Mouse (Mus musculus): ENCODE measurements at regions not wholly inside any gene's neighbourhood (a gene's known extent, or its start where the extent isn't known, plus 50 kb on each side); places are given as distances from the start of the nearest gene placed in this dataset.

DNA sequence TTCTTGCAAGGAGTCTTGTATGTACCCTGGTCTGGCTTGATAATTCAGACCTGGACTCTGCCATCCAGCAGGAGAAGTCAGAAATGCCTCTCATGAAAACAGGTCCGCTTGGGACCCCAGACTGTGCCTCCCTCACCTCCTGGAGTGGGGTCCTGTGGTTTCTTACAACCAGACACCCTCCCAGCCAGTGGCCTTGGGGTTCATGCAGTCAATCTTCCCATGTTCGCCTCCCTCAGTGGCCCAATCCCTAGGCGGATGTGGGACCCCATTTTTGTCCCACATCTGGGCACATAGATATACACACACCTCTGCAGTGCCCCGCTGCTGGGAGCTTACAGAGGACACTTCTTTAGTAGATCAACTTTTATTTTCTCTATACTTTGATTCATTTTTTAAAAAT lies 217.7 kb downstream of the Lrfn2 start:
- DNase-seq (ENCODE audit: low spot score in 2 of 2): no peak

DNA sequence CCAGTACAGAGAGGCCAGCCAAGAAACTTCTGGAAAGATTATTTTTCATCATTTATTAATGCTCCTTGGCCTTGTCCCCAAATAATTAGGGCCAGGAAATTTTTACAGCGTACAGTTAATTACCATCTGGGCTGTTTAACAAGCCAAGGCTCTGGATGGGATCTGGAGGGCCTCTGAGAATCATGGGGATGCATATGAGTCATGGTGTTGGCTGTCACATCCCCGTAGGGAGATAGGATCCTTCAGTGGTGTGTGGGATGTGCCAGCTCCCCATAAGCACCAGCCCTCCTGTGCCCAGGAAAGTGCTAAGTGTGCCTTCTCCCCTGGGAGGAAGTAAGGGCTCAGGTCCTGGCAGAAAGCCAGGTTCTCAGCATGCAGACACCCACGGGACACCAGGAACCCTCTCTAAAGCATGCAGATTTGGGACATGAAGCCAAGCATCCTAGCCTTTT lies 218.8 kb downstream of the Lrfn2 start:
- no peak for DNase-seq (ENCODE audit: low spot score in 2 of 2)

DNA sequence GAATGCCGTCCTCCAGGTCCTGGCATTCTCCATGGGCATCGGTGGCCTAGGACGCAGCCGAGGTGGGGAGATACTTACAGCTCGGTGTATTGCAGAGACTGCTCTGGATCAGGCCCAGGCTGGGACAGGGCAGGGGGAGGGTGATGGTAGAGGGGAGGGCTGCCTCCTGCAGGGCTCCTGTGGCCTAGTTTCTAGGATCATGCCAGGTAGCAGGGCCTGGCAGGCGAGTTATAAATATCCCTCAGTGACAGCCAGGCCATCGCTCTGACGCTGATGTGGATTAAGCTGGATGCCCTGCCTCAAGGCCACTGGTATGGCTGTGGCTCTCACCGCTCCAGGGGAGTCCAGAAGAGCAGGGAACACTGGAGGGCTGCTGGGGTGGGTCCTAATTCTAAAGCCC lies 221.8 kb downstream of the Lrfn2 start:
- DNase-seq (ENCODE audit: low spot score in 2 of 2): no peak

DNA sequence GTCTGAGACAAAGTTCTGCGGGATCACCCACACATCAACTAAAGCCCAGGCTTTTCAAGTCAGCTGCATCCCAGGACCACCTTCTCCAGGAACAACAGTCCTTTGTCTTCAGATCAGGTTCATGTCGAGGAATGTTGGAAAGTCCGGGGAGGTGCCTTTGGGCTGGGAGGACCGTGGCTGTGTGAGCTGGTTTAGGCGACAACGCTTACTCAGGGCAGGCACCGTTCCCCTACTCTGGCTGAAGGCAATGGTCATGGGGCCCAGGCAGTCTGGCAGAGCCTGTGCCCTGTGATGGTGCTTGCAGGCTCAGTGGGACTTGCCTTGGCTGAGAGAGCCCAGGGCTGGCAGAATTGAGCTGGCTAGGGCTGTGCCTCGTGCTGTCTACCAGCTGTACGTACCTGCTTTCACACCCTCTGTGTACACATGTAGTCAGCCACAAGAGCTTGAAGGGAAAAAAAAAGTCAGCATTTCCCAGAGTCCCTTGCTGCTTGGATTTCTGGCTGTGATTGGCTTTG lies 222.9 kb downstream of the Lrfn2 start:
- no peak for DNase-seq (ENCODE audit: low spot score in 2 of 2)

DNA sequence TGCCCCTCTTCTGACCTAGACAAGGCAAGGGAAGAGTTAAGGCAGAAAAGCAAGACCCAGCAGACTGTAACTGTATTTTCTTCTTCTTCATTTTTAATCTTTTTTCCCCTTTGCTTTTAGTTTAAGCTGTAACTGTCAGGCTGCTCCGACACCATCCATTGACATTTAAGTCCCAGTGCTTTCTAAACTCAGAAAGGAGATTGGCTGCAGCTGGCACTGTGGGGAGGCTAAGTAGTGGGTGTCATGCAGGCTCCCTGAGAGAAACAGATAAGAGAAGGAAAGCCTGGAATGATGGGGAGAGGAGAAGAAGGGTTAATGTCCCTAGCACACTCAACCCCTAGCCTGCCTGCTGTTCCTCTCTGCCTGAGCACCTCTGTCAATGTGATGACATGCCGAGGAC lies 225.4 kb downstream of the Lrfn2 start:
- no peak for DNase-seq (ENCODE audit: low spot score in 2 of 2)

DNA sequence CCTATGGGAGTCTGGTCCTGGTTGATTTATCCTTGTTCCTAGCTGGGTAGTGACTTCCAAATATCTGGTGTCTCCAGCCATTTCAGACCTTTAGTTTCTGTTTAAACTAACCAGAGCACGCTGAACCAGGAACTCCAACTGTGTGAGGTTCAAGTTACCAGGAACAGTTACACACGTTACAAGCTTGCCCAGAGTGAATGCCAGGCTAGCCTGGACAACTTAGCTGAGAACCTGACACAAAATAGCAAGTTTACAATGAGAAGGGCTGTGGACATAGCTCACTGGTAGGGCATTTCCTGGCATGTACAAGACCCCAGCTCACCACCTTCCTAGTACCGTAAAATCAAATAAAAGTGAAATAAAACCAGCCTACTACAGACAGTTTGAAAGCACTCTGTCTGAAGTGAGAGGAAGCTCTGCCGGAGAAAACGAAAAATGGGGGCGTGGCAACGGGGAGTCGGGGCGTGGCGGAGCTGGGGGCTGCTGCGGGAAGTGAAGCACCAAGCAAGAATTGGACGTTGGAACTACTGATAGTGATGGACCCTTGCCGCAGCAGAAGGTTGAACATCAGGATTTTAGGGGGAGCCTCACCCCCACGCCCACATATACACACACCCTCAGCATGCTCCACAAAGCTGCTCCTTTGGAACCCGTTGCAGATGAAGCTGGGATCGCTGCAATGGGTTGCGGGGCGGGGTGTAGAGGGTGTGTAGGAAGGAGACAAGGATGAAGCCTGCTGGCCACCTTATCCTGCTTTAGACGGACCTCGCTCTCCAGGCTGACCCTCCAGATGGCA lies 239.3 kb downstream of the Lrfn2 start:
- no peak for DNase-seq (ENCODE audit: low spot score in 2 of 2)

DNA sequence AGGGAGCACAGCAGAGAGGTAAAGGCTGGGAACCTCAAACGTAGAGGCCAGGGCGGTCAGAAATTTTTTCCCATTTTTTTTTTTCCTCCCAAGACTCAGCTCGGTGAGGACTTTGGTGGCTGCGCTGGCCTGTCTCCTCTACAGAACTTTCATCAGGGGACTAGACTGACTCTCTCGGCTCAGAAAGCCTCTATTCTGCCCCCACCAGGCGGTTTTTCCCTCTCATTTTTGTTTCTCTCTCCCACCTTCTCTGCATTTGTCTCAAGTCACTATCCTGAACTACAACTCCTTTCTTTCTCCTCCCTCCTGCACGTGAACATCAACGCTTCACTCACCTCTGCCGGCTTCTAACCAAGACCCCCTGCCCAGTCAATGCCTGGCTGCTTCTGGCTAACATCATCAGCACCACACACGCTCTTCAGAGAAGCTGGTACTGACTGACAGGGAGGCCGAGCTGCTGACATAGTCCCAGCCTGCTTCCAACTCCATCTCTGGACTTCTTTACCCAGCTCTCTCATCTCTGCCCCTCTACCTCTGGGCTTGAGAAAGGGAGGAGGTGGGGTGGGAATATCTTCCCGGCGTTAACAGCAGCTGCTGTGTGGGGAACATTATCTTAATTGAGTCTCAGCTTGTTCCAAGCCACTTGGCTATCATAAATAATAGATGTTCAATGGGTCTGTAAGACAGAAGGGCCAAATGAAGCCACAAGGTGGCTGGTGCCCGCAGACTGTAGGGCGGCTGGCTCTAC lies 240.0 kb downstream of the Lrfn2 start:
- no peak for DNase-seq (ENCODE audit: low spot score in 2 of 2)

DNA sequence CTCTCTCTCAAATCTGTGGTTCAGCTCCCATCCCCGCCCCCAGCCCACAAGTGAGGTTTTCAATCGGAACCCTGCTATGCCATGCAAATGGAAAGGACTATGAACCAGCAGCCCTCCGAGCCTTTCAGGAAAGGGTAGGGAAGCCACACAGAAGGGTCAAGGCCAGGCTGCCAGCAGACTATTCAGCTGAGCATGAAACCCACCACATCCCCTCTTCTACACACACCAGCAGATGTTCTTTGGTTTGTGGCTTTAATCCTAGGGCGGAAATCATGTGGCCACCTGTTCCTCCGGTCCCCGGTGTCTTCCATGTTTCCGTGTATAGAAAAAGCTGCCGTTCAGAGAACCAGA lies 240.6 kb downstream of the Lrfn2 start:
- DNase-seq (ENCODE audit: low spot score in 2 of 2): no peak

DNA sequence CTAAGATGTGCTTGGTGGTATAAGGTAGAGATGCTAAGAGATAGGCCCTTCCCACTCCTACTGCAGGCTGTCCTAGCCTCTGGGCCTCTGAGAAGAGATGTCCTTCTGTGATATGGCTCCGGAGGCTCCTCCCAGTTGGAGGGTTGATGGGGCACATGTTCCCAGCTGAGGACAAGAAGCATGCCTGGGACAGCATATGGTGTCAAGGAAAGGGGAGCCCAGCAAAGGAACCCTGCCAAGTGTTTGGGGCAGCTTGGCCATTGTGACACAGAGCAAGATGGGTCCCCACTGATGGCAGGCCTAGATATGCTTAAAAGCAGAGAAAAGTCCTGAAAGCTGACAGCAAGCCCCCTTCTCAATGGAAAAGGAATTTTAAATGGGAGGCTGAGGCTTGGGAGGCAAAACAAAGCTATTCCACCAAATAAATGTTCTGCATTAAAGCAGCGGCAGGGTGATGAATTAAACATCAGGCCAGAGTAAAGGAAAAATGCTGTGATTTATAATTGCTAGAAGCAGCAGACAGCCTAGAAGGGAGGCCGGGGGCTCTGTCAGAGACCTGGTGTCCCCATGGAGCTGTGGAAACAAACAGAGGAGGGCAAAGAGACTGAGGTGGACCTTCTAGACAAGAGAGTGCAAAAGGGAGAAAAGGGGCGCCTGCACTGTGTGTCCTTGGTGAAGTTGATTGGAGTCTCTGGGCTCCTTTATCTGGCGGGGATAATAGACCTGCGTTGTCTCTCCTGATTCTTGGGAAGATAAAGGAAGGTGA lies 246.0 kb downstream of the Lrfn2 start:
- DNase-seq (ENCODE audit: low spot score in 2 of 2): no peak

DNA sequence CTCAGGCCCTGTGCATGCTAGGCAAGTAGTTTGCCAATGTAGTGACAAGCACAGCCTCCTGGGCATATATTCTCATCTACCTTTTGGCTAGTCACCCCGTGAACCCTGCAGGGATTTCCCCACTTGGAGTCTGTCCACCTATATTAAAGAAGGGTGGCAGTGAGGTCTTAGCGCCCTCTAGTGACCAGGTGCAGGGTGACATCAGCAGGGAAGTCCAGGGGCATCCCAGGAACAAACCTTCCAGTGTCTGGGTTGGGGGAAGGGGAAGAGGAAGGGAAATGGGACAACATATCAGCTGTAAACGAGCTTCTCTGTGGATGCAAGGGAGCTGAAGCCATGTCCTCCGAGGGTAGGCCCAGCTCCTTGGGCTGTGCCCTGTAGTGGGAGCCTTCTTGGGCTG lies 245.7 kb upstream of the Mocs1 start:
- no peak for DNase-seq (ENCODE audit: low spot score in 2 of 2)

DNA sequence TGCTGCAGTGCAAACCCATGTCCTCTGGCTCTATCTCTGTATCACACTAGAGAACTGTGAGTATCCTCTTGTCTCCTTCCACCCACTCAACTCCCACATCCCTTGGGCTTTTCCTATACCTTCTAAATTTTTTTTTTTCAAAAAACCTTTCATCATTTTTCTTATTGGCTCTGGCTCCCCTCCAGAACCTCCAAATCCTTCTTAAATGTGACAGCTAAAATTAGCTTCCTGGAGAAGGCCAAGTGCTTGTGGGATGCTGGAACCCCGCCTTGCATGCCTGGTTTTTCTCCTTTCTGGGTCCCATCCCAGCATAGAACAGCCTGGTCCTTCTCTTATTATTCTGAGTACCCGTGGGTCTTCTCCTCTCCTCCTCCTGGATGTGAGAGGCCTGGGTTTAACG lies 244.2 kb upstream of the Mocs1 start:
- DNase-seq (ENCODE audit: low spot score in 2 of 2): peak in 1 of 2 experiments; percentile 34

DNA sequence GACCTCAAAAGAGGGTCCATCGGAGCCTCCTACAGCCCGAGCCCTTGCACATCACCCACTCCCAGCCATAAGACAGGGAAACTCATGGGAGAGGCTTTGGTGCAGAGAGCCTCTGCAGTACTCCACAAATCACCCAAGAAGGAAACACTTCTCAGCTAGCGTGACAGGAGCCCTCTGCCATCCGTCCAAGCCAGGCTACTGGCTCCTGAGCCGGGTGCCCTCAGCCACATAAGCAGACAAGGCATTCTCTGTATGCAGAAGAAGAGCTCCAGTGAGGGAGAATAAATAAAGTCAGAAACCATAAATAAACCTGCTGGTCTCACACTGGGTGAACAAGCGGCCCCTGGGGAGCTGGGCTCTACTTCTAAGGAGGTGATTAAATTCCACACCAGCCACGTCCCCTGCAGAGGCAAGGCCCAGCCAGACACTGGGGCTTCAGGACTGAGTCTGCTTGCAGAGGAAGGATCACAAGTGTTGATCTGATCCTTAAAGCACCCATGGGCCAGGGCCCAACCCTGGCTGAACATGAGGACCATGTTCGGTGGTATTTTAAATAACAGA lies 243.0 kb upstream of the Mocs1 start:
- no peak for DNase-seq (ENCODE audit: low spot score in 2 of 2)

DNA sequence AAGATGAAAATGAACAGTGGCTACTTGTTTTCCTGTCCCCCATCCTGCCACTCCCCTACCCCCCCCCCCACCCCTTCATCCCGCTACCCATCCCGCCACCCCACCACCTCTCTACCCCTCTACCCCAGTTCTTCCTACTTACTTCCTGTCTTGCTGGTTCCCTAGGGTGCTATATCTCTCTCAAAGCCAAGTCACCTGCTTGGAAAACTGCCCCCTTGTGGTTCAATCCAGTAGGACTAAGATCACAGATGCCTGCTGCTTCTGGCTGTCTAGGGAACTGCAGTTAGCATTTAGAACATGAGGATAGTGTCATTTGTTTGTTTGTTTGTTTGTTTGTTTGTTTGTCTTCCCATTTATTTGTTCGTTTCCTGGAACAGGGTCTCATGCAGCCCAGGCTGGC lies 238.4 kb upstream of the Mocs1 start:
- DNase-seq (ENCODE audit: low spot score in 2 of 2): no peak

DNA sequence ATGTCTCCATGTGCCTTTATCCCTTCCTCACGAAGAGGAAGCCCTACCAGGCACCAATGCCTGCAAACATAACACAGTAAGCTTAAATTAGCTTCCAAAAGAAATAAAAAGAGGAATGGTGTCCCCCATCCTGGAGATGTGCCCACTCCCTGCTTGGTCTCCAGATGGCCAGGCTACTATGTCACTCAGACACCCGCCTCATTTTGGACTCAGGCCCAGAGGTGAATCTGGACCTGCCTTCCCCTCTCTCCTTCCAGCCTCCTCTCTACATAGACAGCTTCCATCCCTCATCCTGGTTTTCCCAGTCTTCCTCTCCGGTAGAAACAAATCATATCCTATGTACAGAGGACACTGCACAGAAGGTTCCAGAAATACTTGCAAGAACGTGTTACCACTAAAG lies 237.8 kb upstream of the Mocs1 start:
- DNase-seq (ENCODE audit: low spot score in 2 of 2): no peak

DNA sequence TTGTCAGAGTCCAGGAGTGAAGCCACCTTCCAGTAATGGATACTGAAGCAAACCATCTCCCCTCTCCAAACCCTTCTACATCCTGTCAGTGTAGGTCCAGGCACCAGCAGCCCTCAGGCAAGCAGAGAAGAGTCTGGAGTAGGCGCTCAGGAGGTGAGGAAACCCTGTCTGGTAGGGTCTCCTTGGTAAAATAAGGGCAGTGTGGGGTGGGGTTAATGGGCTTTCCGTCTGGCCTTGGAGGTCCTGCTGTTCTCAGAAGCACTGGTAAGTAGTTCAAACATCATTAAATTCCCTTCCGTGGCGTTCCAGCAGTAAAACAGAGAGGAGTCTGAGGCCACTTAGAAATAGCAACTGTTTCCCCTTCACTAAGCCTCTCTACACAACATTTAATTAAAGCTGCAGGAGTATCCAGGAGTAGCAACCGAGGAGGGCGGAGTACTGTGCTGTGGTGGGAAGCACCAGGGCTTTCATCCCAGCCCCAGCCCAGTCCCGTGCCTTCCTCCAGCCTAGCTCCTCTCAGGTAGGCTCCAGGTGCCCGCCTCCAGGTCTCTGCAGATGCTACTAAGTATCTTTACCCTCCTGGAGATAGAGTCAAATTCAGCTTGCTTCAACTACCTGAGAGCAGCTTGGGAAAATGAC lies 232.0 kb upstream of the Mocs1 start:
- DNase-seq (ENCODE audit: low spot score in 2 of 2): no peak

DNA sequence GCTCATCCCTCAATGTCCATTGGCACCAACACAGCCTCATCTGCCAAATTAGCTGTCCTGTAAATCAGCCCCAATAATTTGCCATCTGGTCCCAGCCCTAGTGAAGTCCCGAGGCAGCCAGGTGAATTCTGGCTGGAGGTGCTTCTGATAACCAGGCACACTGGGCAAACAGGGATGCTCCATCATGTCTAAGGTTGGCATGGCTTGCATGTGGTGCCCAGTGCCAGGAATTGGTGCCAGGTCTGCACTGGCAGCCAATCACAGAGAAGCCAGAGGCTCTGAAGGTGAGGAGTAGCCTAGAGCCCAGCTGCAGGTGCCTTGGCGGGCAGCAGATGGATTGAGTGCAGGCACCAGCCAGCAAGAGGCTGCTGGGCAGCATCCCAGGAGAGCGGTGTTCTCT lies 226.7 kb upstream of the Mocs1 start:
- no peak for DNase-seq (ENCODE audit: low spot score in 2 of 2)

DNA sequence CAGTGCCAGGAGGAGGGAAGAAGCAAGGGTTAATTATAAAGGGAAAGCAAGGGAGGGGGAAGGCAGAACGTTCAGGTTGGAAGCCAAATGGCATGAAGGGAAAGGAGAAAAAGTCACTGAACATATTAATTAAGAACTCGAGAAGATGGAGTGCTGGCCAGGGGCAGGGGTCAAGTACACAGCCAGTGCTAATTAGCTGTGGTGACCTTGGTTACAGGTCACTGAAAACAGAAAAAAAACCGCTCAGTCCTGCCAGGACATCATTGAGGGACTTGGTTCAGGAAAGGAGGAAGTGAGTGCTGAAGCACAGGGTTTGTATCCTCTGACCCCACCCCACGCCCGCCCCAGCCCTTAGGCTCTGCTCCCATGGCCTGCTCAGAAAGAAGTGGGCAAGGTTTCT lies 223.1 kb upstream of the Mocs1 start:
- DNase-seq (ENCODE audit: low spot score in 2 of 2): no peak

DNA sequence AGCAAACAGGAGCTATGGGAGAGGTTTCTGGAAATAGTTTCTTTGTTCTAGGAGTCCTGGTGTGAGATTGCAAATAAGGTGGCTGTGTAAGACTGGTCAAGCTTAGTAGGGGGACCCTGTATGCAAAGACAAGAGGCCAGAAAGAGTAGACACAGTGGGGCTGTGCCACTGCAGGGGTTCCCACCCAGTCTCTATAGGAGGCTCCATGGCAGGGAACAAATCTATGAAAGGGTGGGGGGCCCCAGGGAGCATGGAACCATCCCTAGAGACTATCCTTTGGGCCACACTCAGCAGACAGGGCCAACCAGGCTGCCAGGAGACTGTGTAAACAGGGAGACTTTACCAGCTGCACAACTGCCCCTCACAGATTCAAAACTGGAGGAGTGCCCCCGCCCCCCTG lies 222.6 kb upstream of the Mocs1 start:
- DNase-seq (ENCODE audit: low spot score in 2 of 2): no peak

DNA sequence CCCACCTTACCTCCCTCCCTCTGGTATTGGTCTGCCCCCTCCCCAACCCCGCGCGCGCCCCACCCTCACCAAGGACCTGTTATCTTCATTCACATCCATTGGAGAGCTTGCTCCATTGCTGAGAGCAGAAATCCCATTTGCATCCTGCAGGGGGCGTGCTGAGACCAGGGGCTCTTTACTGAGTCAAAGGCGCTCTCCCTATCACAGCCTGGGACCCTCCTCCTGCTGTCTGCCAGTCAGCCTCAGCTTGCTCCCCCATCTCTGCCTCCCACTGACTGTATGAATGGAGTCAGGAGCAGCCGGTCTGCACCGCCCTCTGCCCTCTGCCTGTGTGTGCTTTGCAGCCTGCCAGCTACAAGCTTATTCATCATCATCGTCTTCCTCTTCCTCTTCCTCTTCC lies 221.5 kb upstream of the Mocs1 start:
- DNase-seq (ENCODE audit: low spot score in 2 of 2): peak in 1 of 2 experiments; percentile 29

DNA sequence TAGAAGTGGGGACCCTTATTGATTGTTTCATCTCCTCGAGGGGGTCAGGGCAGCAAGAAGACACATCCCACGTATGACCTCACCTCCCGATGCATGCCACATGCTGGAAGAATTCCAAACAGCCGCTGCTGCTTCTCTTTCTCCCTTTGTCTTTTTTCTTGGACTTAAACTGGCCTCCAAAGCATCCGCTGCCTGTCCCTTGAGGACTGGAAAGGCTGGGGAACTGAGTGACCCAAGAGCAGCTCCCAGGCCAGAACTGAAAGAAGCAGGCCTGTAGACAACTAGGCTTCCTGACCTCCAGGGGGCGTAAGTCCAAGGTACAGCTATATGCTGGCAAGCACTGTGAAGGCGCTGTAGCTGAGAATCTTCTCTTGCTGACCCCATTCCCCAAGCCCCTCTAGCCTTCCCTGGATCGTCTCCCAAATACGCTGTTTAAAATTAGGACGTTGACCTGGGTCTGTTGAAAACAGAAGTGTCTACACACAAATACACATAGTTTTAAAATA lies 219.8 kb upstream of the Mocs1 start:
- DNase-seq (ENCODE audit: low spot score in 2 of 2): no peak

DNA sequence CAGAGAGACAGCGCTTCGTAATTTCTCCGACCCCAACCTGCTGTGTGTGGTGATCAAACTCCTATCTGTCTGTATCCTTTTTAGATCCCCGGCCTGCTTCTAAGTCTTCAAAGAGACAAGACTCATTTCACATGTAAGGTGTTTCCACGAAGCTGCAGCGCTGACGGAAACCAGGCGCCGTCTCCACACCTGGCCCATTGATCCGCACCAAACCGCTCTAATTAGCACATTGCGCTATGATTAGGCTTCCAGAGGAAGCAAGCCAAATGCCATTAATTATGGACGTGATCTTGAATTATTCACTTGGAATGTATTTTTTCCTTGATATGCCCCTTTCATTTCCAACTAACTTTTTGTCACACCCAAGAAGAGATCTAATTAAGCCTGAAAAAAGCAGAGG lies 215.2 kb upstream of the Mocs1 start:
- DNase-seq (ENCODE audit: low spot score in 2 of 2): no peak

Measured in frontal cortex, postnatal 10 days (tissue).